Mouse (Mus musculus) gastrocnemius, postnatal 14 days (tissue): ENCODE data around the gene Ntrk3. TPM values are rescaled to one million over a fixed set of nuclear protein-coding genes. Genes with fewer than 3 reads are reported as not detected.

Source experiments
- DNase-seq: peaks from one replicate; pipeline ENCODE4 v3.0.0; 2021; ENCODE audit warnings: mixed read lengths
- intact Hi-C: fragments of 180-260 bp; cut with DNase I; formaldehyde crosslinking; loops from one replicate; pipeline ENCODE4 v1.15.1; 2025; ENCODE audit warnings: low total_unique reads
- total RNA-seq, 2 experiments: library from RNA; stranded (reverse); gene quantifications; 2 replicates each; pipeline ENCODE4 v1.2.3; 2021

Gene Ntrk3
- total RNA-seq, 2 experiments from 2014 or later = 3.1 to 3.5 TPM

GRCm38 (mm10) chr7:78400219-78400618 lies 337.6 kb downstream of the Ntrk3 start:
- intact Hi-C loops = no loop called here
- DNase-seq = no peak

GRCm38 (mm10) chr7:78398377-78398776 lies 339.4 kb downstream of the Ntrk3 start:
- intact Hi-C loops = no loop called here

GRCm38 (mm10) chr7:78397215-78397614 lies 340.6 kb downstream of the Ntrk3 start:
- intact Hi-C loops = no loop called here
- no peak for DNase-seq

More at GRCm38 (mm10) chr7:78398377-78398776, 339.4 kb downstream of the Ntrk3 start:
- no peak for DNase-seq

GRCm38 (mm10) chr7:78390019-78390418 lies 347.8 kb downstream of the Ntrk3 start:
- no peak for DNase-seq
- intact Hi-C loops = no loop called here

- intact Hi-C loops = no loop called here
- no peak for DNase-seq
Measured at GRCm38 (mm10) chr7:78388101-78388500, 349.7 kb downstream of the Ntrk3 start.

- intact Hi-C loops = no loop called here
- no peak for DNase-seq
Measured at GRCm38 (mm10) chr7:78385971-78386370, 351.8 kb downstream of the Ntrk3 start.

GRCm38 (mm10) chr7:78384111-78384510 lies 353.7 kb downstream of the Ntrk3 start:
- no peak for DNase-seq

GRCm38 (mm10) chr7:78382126-78382525 lies 355.7 kb downstream of the Ntrk3 start:
- intact Hi-C loops = no loop called here
- DNase-seq = no peak

More at GRCm38 (mm10) chr7:78384111-78384510, 353.7 kb downstream of the Ntrk3 start:
- intact Hi-C loops = no loop called here

- no peak for DNase-seq
- intact Hi-C loops = no loop called here
Measured at GRCm38 (mm10) chr7:78379784-78380183, 358.0 kb downstream of the Ntrk3 start.

GRCm38 (mm10) chr7:78378306-78378705 lies 359.5 kb downstream of the Ntrk3 start:
- no peak for DNase-seq
- intact Hi-C loops = no loop called here

GRCm38 (mm10) chr7:78376875-78377274 lies 360.9 kb downstream of the Ntrk3 start:
- no peak for DNase-seq
- intact Hi-C loops = no loop called here

- DNase-seq = no peak
- intact Hi-C loops = no loop called here
Measured at GRCm38 (mm10) chr7:78361341-78362309, 376.2 kb downstream of the Ntrk3 start.

GRCm38 (mm10) chr7:78347464-78347863 lies 390.3 kb downstream of the Ntrk3 start:
- DNase-seq = no peak
- intact Hi-C loops = no loop called here

GRCm38 (mm10) chr7:78333422-78333821 lies 404.4 kb downstream of the Ntrk3 start:
- no peak for DNase-seq
- intact Hi-C loops = no loop called here

GRCm38 (mm10) chr7:78328301-78328700 lies 409.5 kb downstream of the Ntrk3 start:
- intact Hi-C loops = no loop called here
- DNase-seq = no peak

GRCm38 (mm10) chr7:78326185-78326584 lies 411.6 kb downstream of the Ntrk3 start:
- intact Hi-C loops = no loop called here

GRCm38 (mm10) chr7:78318640-78319039 lies 419.2 kb downstream of the Ntrk3 start:
- intact Hi-C loops = no loop called here
- no peak for DNase-seq

More at GRCm38 (mm10) chr7:78326185-78326584, 411.6 kb downstream of the Ntrk3 start:
- DNase-seq = no peak

- intact Hi-C loops = no loop called here
- no peak for DNase-seq
Measured at GRCm38 (mm10) chr7:78305770-78306169, 432.0 kb downstream of the Ntrk3 start.

- DNase-seq = no peak
- intact Hi-C loops = no loop called here
Measured at GRCm38 (mm10) chr7:78305029-78305428, 432.8 kb downstream of the Ntrk3 start.

GRCm38 (mm10) chr7:78297290-78297689 lies 440.5 kb downstream of the Ntrk3 start:
- intact Hi-C loops = no loop called here
- DNase-seq = no peak

- DNase-seq = no peak
- intact Hi-C loops = no loop called here
Measured at GRCm38 (mm10) chr7:78294322-78294721, 443.5 kb downstream of the Ntrk3 start.
